Mouse (Mus musculus): ENCODE measurements around the gene Pax3.

Gene Pax3

DNA sequence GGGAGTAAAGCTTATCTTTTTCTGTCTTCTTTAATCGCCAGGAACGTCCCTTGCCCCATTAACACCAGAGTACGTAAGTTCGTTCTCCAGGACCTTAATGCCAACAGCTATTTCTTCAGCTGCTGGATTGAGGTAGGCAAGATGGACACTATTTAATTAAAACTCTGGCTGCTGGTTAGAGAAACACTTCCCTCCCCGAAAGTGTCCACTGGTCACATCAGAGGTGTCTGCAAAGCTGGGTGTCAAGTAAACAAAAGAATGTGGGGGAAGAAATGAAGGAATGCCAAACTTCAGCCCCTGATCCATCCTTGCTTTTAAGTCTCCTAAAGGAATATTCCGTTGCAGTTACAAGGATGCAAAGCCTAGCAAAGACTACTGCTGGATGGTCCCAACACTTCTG is 24.6 kb downstream of the Pax3 start:
- no peak for DNase-seq (ENCODE audit: low spot score in 2 of 2)

DNA sequence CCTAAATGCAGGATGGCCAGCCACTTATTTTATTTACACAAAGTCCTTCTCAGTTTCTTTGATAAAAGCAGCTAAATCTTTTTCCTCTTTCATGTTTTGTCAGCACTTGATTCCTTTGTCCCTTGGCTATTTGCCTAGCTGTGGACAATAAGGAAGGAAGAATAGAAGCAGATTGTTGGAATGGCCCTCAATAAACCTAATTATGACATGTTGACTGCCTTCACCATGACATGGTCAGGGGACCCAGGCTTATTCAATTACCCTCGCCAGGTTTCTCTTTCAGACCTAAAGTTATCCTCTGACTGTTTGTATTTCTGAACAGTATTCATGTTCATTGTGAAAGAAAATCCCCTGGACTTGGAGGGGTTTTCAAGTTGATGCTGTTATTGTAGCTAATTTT is 25.3 kb downstream of the Pax3 start:
- no peak for DNase-seq (ENCODE audit: low spot score in 2 of 2)

DNA sequence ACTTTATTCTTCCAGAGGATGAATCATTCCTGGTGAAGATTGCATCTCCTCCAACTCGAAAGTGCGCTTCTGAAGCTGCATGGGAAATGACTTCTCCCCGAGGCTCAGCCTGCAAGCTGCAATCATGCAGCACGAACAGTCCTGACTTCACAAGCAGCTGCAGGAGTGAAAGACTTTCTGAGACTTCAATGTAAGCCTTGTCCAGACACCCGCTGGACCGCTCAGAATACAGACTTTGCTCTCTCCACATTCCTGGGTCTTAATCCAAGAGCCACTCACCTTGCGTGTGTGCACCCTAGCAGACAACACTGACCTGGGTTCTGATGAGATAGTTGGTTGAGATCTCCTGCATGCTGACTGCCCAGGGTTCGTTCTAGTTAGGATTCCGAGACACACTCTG is 26.2 kb downstream of the Pax3 start:
- no peak for DNase-seq (ENCODE audit: low spot score in 2 of 2)

GRCm38 (mm10) chr1:78168796-78169195 is 28.1 kb downstream of the Pax3 start:
- DNase-seq (ENCODE audit: low spot score in 2 of 2): no peak

DNA sequence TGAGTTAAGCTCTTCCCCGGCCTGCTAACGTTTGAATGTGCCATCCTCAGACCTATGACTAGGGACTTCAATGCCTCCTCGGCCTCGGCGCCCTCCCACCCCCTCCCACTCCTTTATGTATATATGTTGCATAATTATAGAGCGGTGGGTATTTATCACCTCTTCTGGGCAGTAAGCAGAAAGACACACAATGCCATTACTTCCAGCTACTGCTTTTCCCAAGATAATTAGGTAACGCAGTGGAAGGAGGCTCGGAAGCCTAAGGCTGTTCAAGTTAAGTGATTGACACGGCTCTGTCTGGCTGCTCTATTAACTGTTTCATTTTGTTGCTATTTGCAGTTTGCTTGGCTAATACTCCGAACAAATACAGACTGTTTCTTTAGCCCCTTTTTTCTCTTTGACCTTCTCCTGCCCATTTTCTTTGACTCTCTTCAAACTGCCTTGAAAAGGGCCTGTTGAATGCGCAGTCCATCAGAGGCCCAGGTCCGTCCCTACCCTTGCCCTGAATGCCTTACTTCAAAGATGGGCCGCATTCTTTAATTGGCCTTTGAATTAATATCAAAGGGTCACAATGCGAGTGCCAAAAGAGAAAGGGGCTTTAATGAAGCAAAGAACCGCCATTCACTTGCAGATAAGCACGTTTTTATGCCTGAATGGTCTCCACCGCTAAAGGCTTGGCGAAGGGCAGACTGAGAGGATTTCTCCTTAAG is 29.2 kb downstream of the Pax3 start:
- no peak for DNase-seq (ENCODE audit: low spot score in 2 of 2)

GRCm38 (mm10) chr1:78161745-78162144 is 35.2 kb downstream of the Pax3 start:
- no peak for DNase-seq (ENCODE audit: low spot score in 2 of 2)

DNA sequence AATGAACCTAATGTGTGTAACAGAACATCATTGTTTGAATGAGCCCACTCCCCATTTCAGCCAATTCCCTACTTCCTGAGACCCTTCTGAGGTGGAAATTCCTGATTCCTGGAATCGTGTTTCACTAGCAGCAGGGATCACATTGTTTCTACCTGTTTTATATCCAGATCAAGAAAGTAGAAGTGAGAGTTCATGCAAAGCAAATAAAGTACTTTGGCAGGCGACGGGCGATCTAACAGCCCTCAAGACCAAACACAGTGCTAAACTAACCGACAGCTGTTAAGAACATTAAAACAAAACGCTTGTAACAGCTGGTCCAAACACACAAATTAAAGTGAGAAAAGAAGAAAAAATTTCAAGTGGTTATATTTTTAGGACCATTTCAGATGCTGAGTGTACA is 39.0 kb downstream of the Pax3 start:
- no peak for DNase-seq (ENCODE audit: low spot score in 2 of 2)

DNA sequence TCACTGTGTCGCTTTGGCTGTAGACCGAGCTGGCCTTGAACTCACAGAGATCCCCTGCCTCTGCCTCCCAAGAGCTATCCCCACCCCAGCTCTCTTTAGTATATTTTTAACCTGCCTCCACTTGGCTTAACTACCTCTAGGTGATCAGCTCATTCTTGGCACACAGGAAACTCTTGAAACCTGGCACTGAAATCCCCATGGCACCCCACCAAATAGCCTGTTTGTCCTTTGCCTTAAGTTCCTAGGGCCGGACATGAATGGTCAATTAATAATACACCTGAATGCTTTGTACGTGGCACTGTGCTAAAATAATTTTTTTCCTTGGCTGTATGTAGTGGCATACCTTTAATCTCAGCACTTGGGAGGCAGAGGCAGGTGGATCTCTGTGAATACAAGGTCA is 41.1 kb downstream of the Pax3 start:
- DNase-seq (ENCODE audit: low spot score in 2 of 2): no peak

- DNase-seq (ENCODE audit: low spot score in 2 of 2): no peak
These were observed 48.8 kb downstream of the Pax3 start for GRCm38 (mm10) chr1:78148011-78148623.

DNA sequence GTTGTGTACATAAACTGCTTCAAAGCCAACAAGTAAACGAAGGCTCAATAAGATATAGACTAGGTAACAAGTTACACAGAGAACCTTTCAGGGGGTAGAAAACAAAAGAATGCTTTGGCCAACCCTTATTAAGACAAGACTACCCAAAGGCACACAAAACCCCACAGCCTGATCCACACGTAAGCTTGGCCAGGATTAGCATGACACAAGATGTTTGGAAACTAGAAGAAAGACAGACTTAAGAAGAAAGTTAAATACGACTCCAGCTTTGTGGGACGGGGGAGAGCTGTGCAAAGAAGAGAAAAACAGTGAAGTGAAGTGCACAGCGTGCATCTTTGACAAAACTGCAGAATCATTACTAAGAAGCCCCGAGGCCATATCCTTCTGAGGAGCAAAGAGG is 53.5 kb downstream of the Pax3 start:
- no peak for DNase-seq (ENCODE audit: low spot score in 2 of 2)

DNA sequence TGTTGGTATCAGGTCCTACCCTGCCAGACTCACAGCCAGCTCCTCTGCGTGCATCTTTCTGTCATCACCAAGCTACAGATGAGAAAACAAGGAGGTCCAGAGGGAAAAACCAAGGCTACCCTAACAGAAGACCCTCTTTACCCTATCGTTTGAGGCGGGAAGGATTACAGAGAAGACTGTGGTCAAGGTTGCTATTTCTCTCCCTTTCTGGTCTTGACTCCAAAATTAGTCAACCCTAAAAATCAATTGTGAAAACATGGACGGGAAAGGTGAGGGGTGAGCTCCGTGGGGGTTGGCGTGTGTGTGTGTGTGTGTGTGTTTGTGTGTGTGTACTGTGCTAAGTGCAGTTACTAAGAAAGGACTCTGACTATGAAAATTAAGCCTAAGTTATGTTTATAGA is 54.0 kb downstream of the Pax3 start:
- DNase-seq (ENCODE audit: low spot score in 2 of 2): no peak

DNA sequence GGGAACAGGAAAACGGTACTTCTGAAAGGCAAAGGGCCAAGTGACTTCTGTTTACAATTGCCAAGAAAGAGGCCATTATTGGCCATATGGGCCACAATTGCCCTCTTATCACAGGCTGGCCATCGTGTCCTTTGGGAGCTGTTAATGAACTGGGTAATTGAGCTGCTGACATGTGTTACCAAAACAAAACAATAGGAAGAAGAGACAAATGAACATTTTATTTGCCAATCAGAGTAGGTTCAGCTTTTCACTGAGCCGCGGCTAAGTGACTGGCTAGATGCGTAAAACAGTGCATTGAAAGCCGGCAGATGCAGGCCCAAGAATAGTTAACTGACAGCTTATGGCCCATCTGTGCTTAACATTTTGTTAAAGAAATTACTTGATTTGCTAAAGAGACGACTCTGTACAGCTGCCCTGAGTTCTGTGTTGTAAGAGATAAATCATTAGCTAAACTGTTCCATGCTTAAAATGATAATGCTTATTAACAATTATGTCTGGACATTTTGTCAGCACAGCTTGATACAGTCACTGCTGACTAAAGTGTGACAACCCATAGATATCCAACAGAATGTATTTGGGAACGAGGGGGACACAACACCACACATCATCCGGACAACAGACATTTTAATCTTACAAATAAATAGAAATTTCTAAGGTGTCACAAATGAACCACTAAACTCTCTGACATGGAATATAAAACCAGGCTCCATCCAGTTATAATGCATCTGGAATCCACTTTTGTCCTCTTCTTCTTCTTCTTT is 55.0 kb downstream of the Pax3 start:
- DNase-seq (ENCODE audit: low spot score in 2 of 2): no peak

GRCm38 (mm10) chr1:78141314-78141713 is 55.6 kb downstream of the Pax3 start:
- no peak for DNase-seq (ENCODE audit: low spot score in 2 of 2)

- DNase-seq (ENCODE audit: low spot score in 2 of 2): no peak
These were observed 56.2 kb downstream of the Pax3 start for GRCm38 (mm10) chr1:78140505-78141303.

DNA sequence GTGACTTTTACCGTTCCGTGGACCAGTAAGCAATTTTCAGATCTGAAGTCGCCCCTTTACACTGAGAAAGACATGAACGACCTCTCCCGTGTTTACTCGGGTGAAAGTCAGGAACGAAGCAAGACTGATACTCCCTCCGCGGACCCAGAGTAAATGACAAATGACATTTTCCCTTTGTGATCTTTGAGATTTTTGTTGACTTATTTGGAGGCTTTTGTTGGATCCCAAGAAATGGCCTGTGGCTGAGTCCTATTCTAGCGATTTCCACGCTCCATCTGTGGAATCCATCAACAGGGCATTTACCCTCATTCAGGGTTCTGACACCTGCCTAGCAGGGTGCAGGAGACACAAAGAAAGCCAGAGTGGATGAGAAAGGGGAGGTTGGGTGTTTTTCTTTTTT is 57.6 kb downstream of the Pax3 start:
- DNase-seq (ENCODE audit: low spot score in 2 of 2): no peak

GRCm38 (mm10) chr1:78129267-78129666 is 67.7 kb downstream of the Pax3 start:
- DNase-seq (ENCODE audit: low spot score in 2 of 2): no peak

DNA sequence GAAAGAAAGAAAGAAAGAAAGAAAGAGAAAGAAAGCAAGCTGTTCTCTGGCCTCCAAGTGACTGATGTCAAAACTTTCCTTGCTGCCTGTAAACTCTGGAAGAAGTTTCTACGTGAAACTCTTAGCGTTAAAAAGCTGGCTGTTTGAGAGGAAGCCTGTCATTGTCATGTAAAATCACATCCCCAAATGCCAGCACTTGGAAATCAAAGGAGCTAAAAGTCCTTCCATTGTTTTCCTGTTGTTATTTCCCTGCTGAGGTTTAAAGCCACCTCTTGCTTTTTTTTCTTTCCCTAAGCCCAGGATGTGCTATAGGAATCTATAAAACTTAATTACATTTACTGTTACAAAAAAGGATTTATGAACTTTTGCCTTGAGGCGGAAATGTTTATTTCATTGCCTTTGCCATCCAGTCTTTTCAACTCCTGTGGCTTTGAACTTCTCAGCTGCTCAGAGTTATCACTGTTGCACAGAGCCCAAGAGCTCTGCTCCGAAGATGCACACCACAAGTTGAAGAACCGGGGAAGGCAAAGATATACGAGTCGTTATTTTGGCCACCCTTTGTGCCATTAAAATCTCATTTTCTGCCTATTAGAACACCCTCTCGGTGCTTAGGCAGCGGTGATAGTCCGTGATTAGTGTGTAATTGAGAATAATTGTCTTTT is 76.9 kb downstream of the Pax3 start:
- DNase-seq (ENCODE audit: low spot score in 2 of 2): no peak

DNA sequence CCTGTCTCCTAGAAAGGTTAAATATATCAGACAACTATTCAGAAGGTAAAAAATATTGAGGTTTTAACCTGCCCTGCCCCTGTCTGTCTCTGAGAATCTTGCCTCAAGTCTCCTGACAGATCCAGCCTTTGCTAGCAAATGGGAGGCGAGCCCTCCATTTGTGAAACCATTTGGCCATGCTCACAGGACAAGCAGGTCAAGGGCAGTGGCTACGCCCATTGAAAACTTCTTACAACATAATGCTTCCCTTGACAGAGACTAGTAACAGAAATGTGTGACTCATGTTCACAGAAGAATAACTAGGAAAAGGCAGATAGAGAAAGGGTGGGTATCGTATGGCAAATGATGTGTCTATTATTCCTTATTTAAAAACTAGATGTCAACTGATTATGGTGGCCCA is 80.9 kb downstream of the Pax3 start:
- no peak for DNase-seq (ENCODE audit: low spot score in 2 of 2)

DNA sequence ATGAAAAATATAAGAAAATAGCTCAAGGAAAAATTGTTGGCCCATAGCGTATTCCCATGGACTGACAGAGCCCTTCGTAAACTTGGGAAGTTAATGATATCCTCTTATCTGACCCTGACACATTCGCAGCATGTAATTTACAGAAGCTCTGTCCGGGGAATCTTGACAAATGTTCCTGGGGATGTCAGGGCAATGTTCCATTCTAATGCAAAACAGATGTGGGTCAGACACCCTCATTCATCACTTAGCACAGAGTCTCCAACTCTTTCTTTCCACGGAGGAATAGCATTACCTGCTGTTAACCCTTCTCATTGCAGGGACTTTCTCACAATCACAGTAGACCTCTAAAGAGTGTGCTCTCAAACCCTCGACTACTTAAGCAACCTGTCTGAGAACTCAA is 86.6 kb downstream of the Pax3 start:
- DNase-seq (ENCODE audit: low spot score in 2 of 2): no peak

- no peak for DNase-seq (ENCODE audit: low spot score in 2 of 2)
These were observed 93.4 kb downstream of the Pax3 start for GRCm38 (mm10) chr1:78103511-78103910.

DNA sequence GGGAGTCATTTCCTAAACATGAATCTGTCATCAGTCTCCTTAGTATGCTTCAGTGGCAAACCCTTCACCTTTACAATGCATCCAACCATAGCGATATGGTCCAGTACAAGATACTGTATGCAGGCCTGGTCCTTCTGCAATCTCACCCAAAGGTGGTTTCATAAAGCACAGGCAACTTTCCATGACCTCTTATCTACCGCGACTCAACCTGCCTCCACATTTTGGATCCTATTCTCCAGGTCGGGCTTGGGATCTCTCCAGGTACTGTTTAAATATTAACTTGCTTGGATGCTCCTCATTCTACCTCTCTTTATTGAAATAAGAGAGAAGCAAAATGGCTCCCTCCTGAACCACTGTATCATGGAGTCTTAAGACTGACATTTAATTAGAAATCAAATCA is 103.3 kb downstream of the Pax3 start:
- no peak for DNase-seq (ENCODE audit: low spot score in 2 of 2)

- DNase-seq (ENCODE audit: low spot score in 2 of 2): no peak
These were observed 108.3 kb downstream of the Pax3 start for GRCm38 (mm10) chr1:78088646-78089045.
